20 mouse cellular contexts compared by ENCODE assay signal in the genomic region with DNA sequence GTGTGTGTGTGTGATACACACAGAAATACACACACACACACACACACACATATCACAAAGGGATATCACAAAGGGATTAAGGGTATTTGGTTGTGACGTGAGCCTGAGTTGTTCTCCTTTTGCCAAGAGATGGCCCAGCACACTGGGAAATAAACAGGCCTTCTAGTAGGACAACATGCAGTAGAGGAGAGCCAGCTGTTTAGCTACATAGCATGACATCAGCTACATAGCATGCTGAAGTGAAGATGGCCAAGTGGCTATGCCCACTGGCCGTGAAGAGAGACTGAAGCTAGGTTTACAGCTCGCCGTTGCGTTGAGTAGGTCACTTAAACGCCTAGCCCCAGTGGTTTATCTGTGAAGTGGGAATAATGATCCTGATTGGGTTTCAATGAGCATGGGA.
"Had no signal": no experiment of that assay in that cellular context is flagged by ENCODE, and none has a peak within 500 bp of the region (broad histone marks: within the 10 kb centered on the region; RNA-seq: fewer than 3 reads in every experiment).

No protein-coding gene starts in this region.

- DNase-seq: lung, adult 2 months; lung, postnatal 14 days; lung, postnatal 4 days; midbrain, embryonic 14.5 days; retina, postnatal 1 day; right cerebral cortex, adult 18-20 months; right cerebral cortex, postnatal 25 days; right cerebral cortex, postnatal 4 days; spleen, adult 18-20 months; thymus, adult 18-20 months; thymus, postnatal 14 days; thymus, postnatal 36 days had no signal

- H3K27me3 ChIP-seq: liver, embryonic 12.5 days; midbrain, embryonic 12.5 days; neural tube, embryonic 13.5 days; neural tube, embryonic 15.5 days had no signal

- H3K4me1 ChIP-seq: neural tube, embryonic 15.5 days had no signal

- H3K4me3 ChIP-seq: liver, embryonic 12.5 days; midbrain, embryonic 10.5 days; midbrain, embryonic 12.5 days; myocyte; neural tube, embryonic 13.5 days; neural tube, embryonic 15.5 days had no signal

- H3K9me3 ChIP-seq: liver, embryonic 12.5 days; midbrain, embryonic 10.5 days; midbrain, embryonic 12.5 days; neural tube, embryonic 13.5 days; neural tube, embryonic 15.5 days had no signal

- H3K36me3 ChIP-seq: liver, embryonic 12.5 days; midbrain, embryonic 10.5 days; midbrain, embryonic 12.5 days; neural tube, embryonic 13.5 days; neural tube, embryonic 15.5 days had no signal

- H3K27ac ChIP-seq: liver, embryonic 12.5 days; liver, embryonic 14.5 days; midbrain, embryonic 10.5 days; midbrain, embryonic 12.5 days; neural tube, embryonic 13.5 days; neural tube, embryonic 15.5 days had no signal

- ATAC-seq: liver, embryonic 12.5 days; midbrain, embryonic 16.5 days had no signal

- H3K4me2 ChIP-seq: liver, embryonic 12.5 days; midbrain, embryonic 12.5 days; neural tube, embryonic 13.5 days; neural tube, embryonic 15.5 days had no signal

- H3K9ac ChIP-seq: liver, embryonic 12.5 days; liver, embryonic 14.5 days; midbrain, embryonic 12.5 days; neural tube, embryonic 13.5 days; neural tube, embryonic 15.5 days had no signal
